Mouse (Mus musculus): ENCODE measurements around the gene Plekhh1.
A peak's percentile ranks its signal among the peaks of the same experiment; 100 is the strongest.

DNA sequence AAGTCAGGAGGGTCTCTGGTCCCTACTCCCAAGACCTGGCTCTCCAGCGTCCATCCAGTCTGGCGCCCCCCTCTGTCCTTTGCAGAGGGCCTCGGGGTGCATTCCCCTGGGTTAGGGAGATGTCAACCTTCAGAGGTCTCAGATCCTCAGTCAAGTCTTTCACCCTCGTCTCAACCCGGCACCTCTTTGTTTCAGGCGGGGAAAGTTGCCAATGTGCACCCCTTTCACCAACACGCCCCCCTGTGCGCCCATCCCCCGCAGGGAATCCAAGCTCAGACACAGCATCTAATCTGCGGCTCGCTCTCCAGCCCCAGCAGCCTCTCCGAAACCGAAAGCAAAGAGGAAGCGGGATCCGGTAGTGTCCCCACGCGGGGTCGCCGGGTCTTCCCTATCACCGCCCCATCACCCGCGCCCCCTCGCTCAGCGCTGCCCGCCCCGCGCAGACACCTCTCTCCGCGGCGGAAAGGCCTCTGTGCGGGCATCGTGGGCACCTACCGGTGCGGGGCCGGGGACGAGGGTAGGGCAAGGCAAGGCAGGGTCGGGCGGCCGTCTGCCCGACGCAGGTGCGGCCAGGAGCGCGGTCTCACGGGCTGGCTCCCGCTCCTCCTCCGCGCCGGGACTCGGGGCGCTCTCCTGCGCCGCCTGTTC lies 22.4 kb upstream of the Plekhh1 start:
- no peak for TF ChIP-seq USF2 (IDR thresholded peaks at IDR 0.05; ENCODE audit: borderline replicate concordance in 1 of 2, insufficient read depth in 1 of 2, low read depth in 1 of 2, low read length in 2 of 2)
- TF ChIP-seq EP300 (IDR thresholded peaks at IDR 0.05; ENCODE audit: low read depth in 1 of 2, low read length in 2 of 2), result no peak
- 0 out of 4 replicates have a peak, but pooled peaks of 1 of the 2 experiments have one; percentile 0 for TF ChIP-seq POLR2A (IDR thresholded peaks at IDR 0.05; ENCODE audit: control insufficient read depth in 1 of 2, insufficient read depth in 1 of 2, low read depth in 1 of 2, low read length in 2 of 2, poor library complexity in 1 of 2)
- TF ChIP-seq MAZ (IDR thresholded peaks at IDR 0.05; ENCODE audit: low read depth, low read length), result no peak

All from MEL (cell line).